Mouse (Mus musculus) bone marrow, adult 2 months (tissue): ENCODE data around the gene Ptprg.

Experiments used
- CTCF ChIP-seq: fragments of 200-500 bp; IDR thresholded peaks from 2 replicates; pipeline ENCODE4 v1.5.1; 2011; ENCODE audit warnings: low read length, control low read depth; ENCODE audit not compliant: control insufficient read depth, insufficient read depth
- POLR2A ChIP-seq: fragments of 200-500 bp; IDR thresholded peaks from 2 replicates; pipeline ENCODE4 v1.6.1; 2011; ENCODE audit warnings: low read depth, mild to moderate bottlenecking, control low read depth, low read length, borderline replicate concordance; ENCODE audit not compliant: control insufficient read depth

DNA sequence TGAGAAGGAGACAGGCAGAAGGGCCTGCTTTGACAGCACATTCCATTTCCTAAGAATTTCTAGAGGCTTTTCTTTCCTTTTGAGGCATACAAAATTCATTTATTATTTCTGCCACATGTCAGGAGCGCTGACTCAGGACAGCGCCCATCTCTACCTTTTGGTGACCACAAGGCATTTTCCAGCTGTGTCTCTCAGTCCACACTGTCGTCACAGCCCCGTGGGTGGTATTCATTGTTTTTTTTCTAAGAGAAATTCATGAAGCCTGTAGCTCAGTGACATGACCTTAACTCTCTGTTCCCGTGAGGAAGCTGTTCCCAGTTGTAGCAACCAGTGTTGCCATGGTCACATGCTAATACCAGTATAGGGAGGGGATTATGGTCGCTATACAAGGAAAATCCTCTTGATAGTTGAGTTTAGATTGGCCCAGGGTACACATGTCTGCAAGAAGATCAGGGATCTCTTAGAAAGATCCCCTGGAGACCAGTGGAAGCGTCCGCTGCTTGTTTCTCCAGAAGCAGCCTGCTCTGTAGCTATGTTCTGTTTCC is 590.7 kb downstream of the Ptprg start:
- TF ChIP-seq CTCF (no peak), POLR2A (no peak)
